Mouse (Mus musculus): ENCODE data around the gene Krt88.

DNA sequence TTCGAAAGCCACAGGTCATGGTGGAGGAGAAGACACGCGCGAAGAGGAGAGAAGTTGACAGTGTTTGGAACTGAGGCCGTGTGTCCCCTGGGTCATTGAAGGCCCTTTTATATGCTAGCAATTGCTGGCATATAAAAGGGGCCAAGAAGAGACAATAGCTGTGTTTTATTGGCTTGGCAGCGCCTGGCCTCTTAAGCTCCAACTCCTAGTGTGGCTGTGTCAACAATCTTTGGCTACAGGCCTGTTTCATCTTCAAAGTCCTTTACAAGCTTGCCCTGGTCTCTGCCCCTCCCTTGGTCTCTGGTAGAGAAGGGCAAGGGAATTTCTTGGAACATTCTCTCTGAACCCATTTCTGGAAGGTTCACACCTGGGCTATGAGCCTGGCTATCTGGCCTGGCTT is 43.9 kb downstream of the Krt88 start, which contains the start of gene Krt83:
- no peak for TF ChIP-seq GATA1 (IDR thresholded peaks at IDR 0.05; ENCODE audit: low read length)
- TF ChIP-seq TAL1 (IDR thresholded peaks at IDR 0.05; ENCODE audit: low read length): no peak

Measured in erythroblast, embryonic 14.5 days (primary cell).